ENCODE assay signal across 8 mouse cellular contexts in genomic region chr11:101465101-101465868, GRCm38 (mm10). TPM values are rescaled to one million over a fixed set of nuclear protein-coding genes. Genes with fewer than 3 reads are reported as not detected.
A peak's percentile ranks its signal among the peaks of the same experiment; 100 is the strongest.
DNase-seq lines count a peak whose midpoint lies in the region; ATAC-seq lines count a peak whose summit lies in the region.

No protein-coding gene starts in this region.

- peak overlapping the region; percentile 69 for H3K9ac ChIP-seq in embryonic facial prominence, embryonic 15.5 days
- peak overlapping the region; percentile 87 for H3K9ac ChIP-seq in heart, embryonic 16.5 days (ENCODE audit: low read length)

- peak overlapping the region; percentile 84 for H3K4me2 ChIP-seq in embryonic facial prominence, embryonic 15.5 days (replicated peaks)
- peak overlapping the region; percentile 93 for H3K4me2 ChIP-seq in heart, embryonic 16.5 days (ENCODE audit: low read depth, low read length)

- peak overlapping the region; percentile 87 for H3K4me3 ChIP-seq in embryonic facial prominence, embryonic 15.5 days (replicated peaks)
- peak overlapping the region; percentile 88 for H3K4me3 ChIP-seq in heart, embryonic 16.5 days (ENCODE audit: low read length)
- H3K4me3 ChIP-seq in megakaryocyte, embryonic 14.5 days (replicated peaks), result peak overlapping the region; percentile 97

- H3K36me3 ChIP-seq in embryonic facial prominence, embryonic 15.5 days, result peaks cover 25% of the 10 kb centered on the region
- peaks cover 11% of the 10 kb centered on the region for H3K36me3 ChIP-seq in heart, embryonic 16.5 days (ENCODE audit: control insufficient read depth, insufficient read depth)
- H3K36me3 ChIP-seq in megakaryocyte, embryonic 14.5 days (replicated peaks; ENCODE audit: low read length), result peaks cover 25% of the 10 kb centered on the region

- under 1% methylated on average over 50 of the region's 51 CpGs for WGBS in embryonic facial prominence, embryonic 15.5 days
- under 1% methylated on average over 51 of the region's 51 CpGs for WGBS in heart, embryonic 16.5 days

- DNase-seq in CD4-positive helper T cell, adult 2 months (ENCODE audit: low read depth, low spot score), result peak; percentile 69
- peak; percentile 85 for DNase-seq in WW6 (ENCODE audit: low read depth, low spot score)
- DNase-seq in kidney, postnatal 14 days, result peak; percentile 70
- peak; percentile 20 to 40 for DNase-seq in spleen, adult 18-20 months
- no peak for DNase-seq in frontal cortex, postnatal 14 days (ENCODE audit: low spot score in 2 of 2)

- H3K27me3 ChIP-seq in embryonic facial prominence, embryonic 15.5 days, result no peaks in the 10 kb centered on the region
- H3K27me3 ChIP-seq in heart, embryonic 16.5 days (ENCODE audit: control insufficient read depth, insufficient read depth, low read length), result no peaks in the 10 kb centered on the region
- H3K27me3 ChIP-seq in megakaryocyte, embryonic 14.5 days (replicated peaks), result peaks cover 30% of the 10 kb centered on the region

- H3K4me1 ChIP-seq in embryonic facial prominence, embryonic 15.5 days, result peaks cover 51% of the 10 kb centered on the region
- peaks cover 30% of the 10 kb centered on the region for H3K4me1 ChIP-seq in heart, embryonic 16.5 days (ENCODE audit: control insufficient read depth, insufficient read depth, low read length)
- H3K4me1 ChIP-seq in megakaryocyte, embryonic 14.5 days, result peaks cover 69% of the 10 kb centered on the region

- peak overlapping the region; percentile 83 for H3K27ac ChIP-seq in embryonic facial prominence, embryonic 15.5 days (replicated peaks)
- H3K27ac ChIP-seq in heart, embryonic 16.5 days (ENCODE audit: low read length), result peak overlapping the region; percentile 88

- no peaks in the 10 kb centered on the region for H3K9me3 ChIP-seq in embryonic facial prominence, embryonic 15.5 days (replicated peaks)
- H3K9me3 ChIP-seq in heart, embryonic 16.5 days (replicated peaks; ENCODE audit: control insufficient read depth, low read length), result no peaks in the 10 kb centered on the region
- no peaks in the 10 kb centered on the region for H3K9me3 ChIP-seq in megakaryocyte, embryonic 14.5 days

- peak; percentile 71; the same call in 1 of the 2 replicates for ATAC-seq in embryonic facial prominence, embryonic 15.5 days (ENCODE audit: insufficient number of reproducible peaks, low FRiP score, low TSS enrichment, low read depth)
- peak; percentile 33; the same call in 1 of the 2 replicates for ATAC-seq in heart, embryonic 16.5 days (replicated peaks; ENCODE audit: extremely low read depth, insufficient read depth, low FRiP score)

RNA-seq across cellular contexts. Expression of gene Rnd2, which starts 0.5 kb away (rescaled TPM):
- 12.1 and 13.5 TPM in 2 replicates for polyA plus RNA-seq in embryonic facial prominence, embryonic 15.5 days (2015; fragmentation: Nextera tagmentation; extraction: Ambion mirVana)
- polyA plus RNA-seq in heart, embryonic 16.5 days (2015; fragmentation: Nextera tagmentation; extraction: Ambion mirVana), result 7.9 and 8.2 TPM in 2 replicates
- 2.6 and 2.9 TPM in 2 replicates for polyA plus RNA-seq in megakaryocyte, embryonic 14.5 days (2012; ENCODE audit: insufficient read depth, low replicate concordance)

RNA-seq across cellular contexts. Expression of gene Vat1, which starts 0.7 kb away (rescaled TPM):
- polyA plus RNA-seq in embryonic facial prominence, embryonic 15.5 days (2015; fragmentation: Nextera tagmentation; extraction: Ambion mirVana), result 59.3 and 61.8 TPM in 2 replicates
- 33.0 and 37.9 TPM in 2 replicates for polyA plus RNA-seq in heart, embryonic 16.5 days (2015; fragmentation: Nextera tagmentation; extraction: Ambion mirVana)
- polyA plus RNA-seq in megakaryocyte, embryonic 14.5 days (2012; ENCODE audit: insufficient read depth, low replicate concordance), result 47.7 and 94.2 TPM in 2 replicates

RNA-seq across cellular contexts. Expression of gene Ifi35, which starts 17.1 kb away (rescaled TPM):
- polyA plus RNA-seq in embryonic facial prominence, embryonic 15.5 days (2015; fragmentation: Nextera tagmentation; extraction: Ambion mirVana), result 17.8 and 21.6 TPM in 2 replicates
- polyA plus RNA-seq in heart, embryonic 16.5 days (2015; fragmentation: Nextera tagmentation; extraction: Ambion mirVana), result 25.1 and 31.9 TPM in 2 replicates
- polyA plus RNA-seq in megakaryocyte, embryonic 14.5 days (2012; ENCODE audit: insufficient read depth, low replicate concordance), result 5.7 and 15.6 TPM in 2 replicates

RNA-seq across cellular contexts. Expression of gene Rpl27, which starts 23.2 kb away (rescaled TPM):
- polyA plus RNA-seq in embryonic facial prominence, embryonic 15.5 days (2015; fragmentation: Nextera tagmentation; extraction: Ambion mirVana), result 306 and 328 TPM in 2 replicates
- 166 and 174 TPM in 2 replicates for polyA plus RNA-seq in heart, embryonic 16.5 days (2015; fragmentation: Nextera tagmentation; extraction: Ambion mirVana)
- polyA plus RNA-seq in megakaryocyte, embryonic 14.5 days (2012; ENCODE audit: insufficient read depth, low replicate concordance), result 250 and 697 TPM in 2 replicates

RNA-seq across cellular contexts. Expression of gene Ptges3l, which starts 40.2 kb away (rescaled TPM):
- polyA plus RNA-seq in embryonic facial prominence, embryonic 15.5 days (2015; fragmentation: Nextera tagmentation; extraction: Ambion mirVana), result 19.8 and 22.1 TPM in 2 replicates
- polyA plus RNA-seq in heart, embryonic 16.5 days (2015; fragmentation: Nextera tagmentation; extraction: Ambion mirVana), result 78.9 and 83.6 TPM in 2 replicates
- 2.8 TPM in 1 of 2 replicates, not detected in the other for polyA plus RNA-seq in megakaryocyte, embryonic 14.5 days (2012; ENCODE audit: insufficient read depth, low replicate concordance)

Comparison
In these comparisons a context has a peak if more than half of its experiments do, and no peak if none do; other contexts are left out.
1. DNase-seq: peak in CD4-positive helper T cell, adult 2 months (single experiment), WW6 (single experiment), kidney, postnatal 14 days (single experiment) and spleen, adult 18-20 months (2 of 2); none in frontal cortex, postnatal 14 days (0 of 2).
2. Peak in every context shown above with its lines, with median percentiles within 50 percentile points of each other: H3K4me3 ChIP-seq.